Mouse (Mus musculus): Measurements from ENCODE around the gene Lrrtm3. TPM values are rescaled to one million over a fixed set of nuclear protein-coding genes. Genes with fewer than 3 reads are reported as not detected.

The Lrrtm3 gene
- polyA plus RNA-seq, 1 experiment, result 0.25 TPM

DNA sequence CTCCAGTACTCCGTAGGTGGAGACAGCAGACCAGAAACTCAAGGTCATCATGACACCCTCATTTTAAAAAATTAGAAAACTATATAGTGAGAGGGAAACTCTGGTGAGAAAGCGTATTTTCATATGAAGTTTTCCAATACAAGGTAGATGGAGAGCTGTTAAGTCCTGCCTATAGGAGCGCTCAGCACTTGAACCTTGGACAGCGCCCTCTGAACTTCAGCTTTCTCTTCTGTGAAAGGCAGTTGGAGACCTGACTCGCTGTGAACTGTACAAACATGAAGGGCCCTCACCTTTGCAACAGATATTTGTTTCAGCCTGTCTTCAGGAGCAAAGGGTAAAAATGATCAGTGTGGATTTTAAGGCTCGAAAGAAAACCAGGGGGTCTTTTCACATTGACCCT, 88.5 kb downstream of the Lrrtm3 start:
- 66% methylated on average over 6 of the region's 6 CpGs for WGBS
- Histone ChIP-seq H3K27ac (ENCODE audit: insufficient read depth, low read depth, low read length) (no peak overlapping the region), H3K27me3 (ENCODE audit: control insufficient read depth, insufficient read depth, low read length) (no peaks in the 10 kb centered on the region), H3K36me3 (ENCODE audit: control insufficient read depth, insufficient read depth, low read length) (no peaks in the 10 kb centered on the region), H3K4me1 (ENCODE audit: control insufficient read depth, insufficient read depth, insufficient read length, low read length) (no peaks in the 10 kb centered on the region), H3K4me3 (ENCODE audit: low read depth, low read length) (no peak overlapping the region)
- no peak for TF ChIP-seq CTCF (IDR thresholded peaks at IDR 0.05; ENCODE audit: extremely low read depth, insufficient read length, insufficient replicate concordance, low read depth, low read length)

DNA sequence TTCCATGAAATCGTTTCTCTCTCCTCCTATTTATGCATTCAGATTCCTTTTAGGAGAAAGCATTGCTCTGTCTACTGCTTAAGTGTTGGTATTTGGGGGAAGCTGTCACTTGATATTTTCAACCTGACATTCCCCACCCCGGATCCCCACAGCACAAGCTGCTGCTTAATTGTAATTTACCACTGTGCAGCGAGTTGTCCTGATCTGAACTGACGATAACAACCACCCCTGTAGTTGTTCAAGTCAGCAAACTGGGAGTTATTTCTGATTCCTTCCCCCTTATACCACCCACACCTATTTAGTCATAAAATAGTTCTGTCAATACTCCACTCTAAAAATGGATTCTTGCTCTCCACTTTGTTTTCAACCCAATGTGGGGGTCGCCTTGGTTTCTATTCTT, 95.8 kb downstream of the Lrrtm3 start:
- TF ChIP-seq CTCF (IDR thresholded peaks at IDR 0.05; ENCODE audit: extremely low read depth, insufficient read length, insufficient replicate concordance, low read depth, low read length) (no peak), POLR2A (IDR thresholded peaks at IDR 0.05; ENCODE audit: low read depth, low read length) (no peak)
- Histone ChIP-seq H3K4me3 (ENCODE audit: low read depth, low read length) (no peak overlapping the region), H3K27me3 (ENCODE audit: control insufficient read depth, insufficient read depth, low read length) (no peaks in the 10 kb centered on the region), H3K27ac (ENCODE audit: insufficient read depth, low read depth, low read length) (no peak overlapping the region), H3K36me3 (ENCODE audit: control insufficient read depth, insufficient read depth, low read length) (no peaks in the 10 kb centered on the region), H3K4me1 (ENCODE audit: control insufficient read depth, insufficient read depth, insufficient read length, low read length) (no peaks in the 10 kb centered on the region)
- WGBS, result 74% methylated on average over 5 of the region's 5 CpGs

- TF ChIP-seq CTCF (IDR thresholded peaks at IDR 0.05; ENCODE audit: extremely low read depth, insufficient read length, insufficient replicate concordance, low read depth, low read length) (no peak), POLR2A (IDR thresholded peaks at IDR 0.05; ENCODE audit: low read depth, low read length) (no peak)
- H3K36me3 ChIP-seq (ENCODE audit: control insufficient read depth, insufficient read depth, low read length), result no peaks in the 10 kb centered on the region
- no peak overlapping the region for H3K27ac ChIP-seq (ENCODE audit: insufficient read depth, low read depth, low read length)
- no peak overlapping the region for H3K4me3 ChIP-seq (ENCODE audit: low read depth, low read length)
- no peaks in the 10 kb centered on the region for H3K27me3 ChIP-seq (ENCODE audit: control insufficient read depth, insufficient read depth, low read length)
- H3K4me1 ChIP-seq (ENCODE audit: control insufficient read depth, insufficient read depth, insufficient read length, low read length), result no peaks in the 10 kb centered on the region
- WGBS, result 65% methylated on average over 4 of the region's 4 CpGs
Measured at GRCm38 (mm10) chr10:63985576-63985975, 104.5 kb downstream of the Lrrtm3 start.

GRCm38 (mm10) chr10:63979410-63979809, 110.7 kb downstream of the Lrrtm3 start:
- no peak overlapping the region for H3K4me3 ChIP-seq (ENCODE audit: low read depth, low read length)
- no peak overlapping the region for H3K27ac ChIP-seq (ENCODE audit: insufficient read depth, low read depth, low read length)
- no peaks in the 10 kb centered on the region for H3K4me1 ChIP-seq (ENCODE audit: control insufficient read depth, insufficient read depth, insufficient read length, low read length)
- TF ChIP-seq CTCF (IDR thresholded peaks at IDR 0.05; ENCODE audit: extremely low read depth, insufficient read length, insufficient replicate concordance, low read depth, low read length), result no peak
- TF ChIP-seq POLR2A (IDR thresholded peaks at IDR 0.05; ENCODE audit: low read depth, low read length), result no peak
- no peaks in the 10 kb centered on the region for H3K36me3 ChIP-seq (ENCODE audit: control insufficient read depth, insufficient read depth, low read length)
- 27% methylated on average over 2 of the region's 2 CpGs for WGBS
- H3K27me3 ChIP-seq (ENCODE audit: control insufficient read depth, insufficient read depth, low read length), result no peaks in the 10 kb centered on the region

GRCm38 (mm10) chr10:63978969-63979368, 111.1 kb downstream of the Lrrtm3 start:
- no peaks in the 10 kb centered on the region for H3K36me3 ChIP-seq (ENCODE audit: control insufficient read depth, insufficient read depth, low read length)

GRCm38 (mm10) chr10:63978535-63978934, 111.5 kb downstream of the Lrrtm3 start:
- Histone ChIP-seq H3K27ac (ENCODE audit: insufficient read depth, low read depth, low read length) (no peak overlapping the region), H3K27me3 (ENCODE audit: control insufficient read depth, insufficient read depth, low read length) (no peaks in the 10 kb centered on the region), H3K4me1 (ENCODE audit: control insufficient read depth, insufficient read depth, insufficient read length, low read length) (no peaks in the 10 kb centered on the region), H3K4me3 (ENCODE audit: low read depth, low read length) (no peak overlapping the region), H3K36me3 (ENCODE audit: control insufficient read depth, insufficient read depth, low read length) (no peaks in the 10 kb centered on the region)
- 39% methylated on average over 3 of the region's 3 CpGs for WGBS
- TF ChIP-seq CTCF (IDR thresholded peaks at IDR 0.05; ENCODE audit: extremely low read depth, insufficient read length, insufficient replicate concordance, low read depth, low read length) (no peak), POLR2A (IDR thresholded peaks at IDR 0.05; ENCODE audit: low read depth, low read length) (no peak)

More at GRCm38 (mm10) chr10:63978969-63979368, 111.1 kb downstream of the Lrrtm3 start:
- H3K27ac ChIP-seq (ENCODE audit: insufficient read depth, low read depth, low read length), result no peak overlapping the region
- H3K4me3 ChIP-seq (ENCODE audit: low read depth, low read length), result no peak overlapping the region
- no peak for TF ChIP-seq POLR2A (IDR thresholded peaks at IDR 0.05; ENCODE audit: low read depth, low read length)
- no peak for TF ChIP-seq CTCF (IDR thresholded peaks at IDR 0.05; ENCODE audit: extremely low read depth, insufficient read length, insufficient replicate concordance, low read depth, low read length)
- H3K4me1 ChIP-seq (ENCODE audit: control insufficient read depth, insufficient read depth, insufficient read length, low read length), result no peaks in the 10 kb centered on the region
- 50% methylated on average over 5 of the region's 5 CpGs for WGBS
- H3K27me3 ChIP-seq (ENCODE audit: control insufficient read depth, insufficient read depth, low read length), result no peaks in the 10 kb centered on the region

- no peaks in the 10 kb centered on the region for H3K27me3 ChIP-seq (ENCODE audit: control insufficient read depth, insufficient read depth, low read length)
- H3K36me3 ChIP-seq (ENCODE audit: control insufficient read depth, insufficient read depth, low read length), result no peaks in the 10 kb centered on the region
- no peak overlapping the region for H3K27ac ChIP-seq (ENCODE audit: insufficient read depth, low read depth, low read length)
- no peak overlapping the region for H3K4me3 ChIP-seq (ENCODE audit: low read depth, low read length)
- WGBS, result 14% methylated on average over 11 of the region's 11 CpGs
- no peaks in the 10 kb centered on the region for H3K4me1 ChIP-seq (ENCODE audit: control insufficient read depth, insufficient read depth, insufficient read length, low read length)
- no peak for TF ChIP-seq POLR2A (IDR thresholded peaks at IDR 0.05; ENCODE audit: low read depth, low read length)
- TF ChIP-seq CTCF (IDR thresholded peaks at IDR 0.05; ENCODE audit: extremely low read depth, insufficient read length, insufficient replicate concordance, low read depth, low read length), result no peak
Measured at GRCm38 (mm10) chr10:63978101-63978500, 112.0 kb downstream of the Lrrtm3 start.

GRCm38 (mm10) chr10:63972300-63972699, 117.8 kb downstream of the Lrrtm3 start:
- no peaks in the 10 kb centered on the region for H3K36me3 ChIP-seq (ENCODE audit: control insufficient read depth, insufficient read depth, low read length)
- no peak overlapping the region for H3K27ac ChIP-seq (ENCODE audit: insufficient read depth, low read depth, low read length)
- 85% methylated on average over 2 of the region's 2 CpGs for WGBS
- H3K4me1 ChIP-seq (ENCODE audit: control insufficient read depth, insufficient read depth, insufficient read length, low read length), result no peaks in the 10 kb centered on the region
- H3K4me3 ChIP-seq (ENCODE audit: low read depth, low read length), result no peak overlapping the region
- H3K27me3 ChIP-seq (ENCODE audit: control insufficient read depth, insufficient read depth, low read length), result no peaks in the 10 kb centered on the region; the same call in 1 of the 2 replicates
- TF ChIP-seq CTCF (IDR thresholded peaks at IDR 0.05; ENCODE audit: extremely low read depth, insufficient read length, insufficient replicate concordance, low read depth, low read length) (no peak), POLR2A (IDR thresholded peaks at IDR 0.05; ENCODE audit: low read depth, low read length) (no peak)
